Mouse (Mus musculus) heart, adult 11 months (tissue): ENCODE measurements at regions not wholly inside any gene's neighbourhood (a gene's known extent, or its start where the extent isn't known, plus 50 kb on each side); places are given as distances from the start of the nearest gene placed in this dataset.

Experiments used
- DNase-seq: peaks from one replicate; pipeline ENCODE4 v3.0.0; 2022

- DNase-seq = no peak
Observed at GRCm38 (mm10) chr3:144069979-144070540, 135.0 kb downstream of the Lmo4 start.

- no peak for DNase-seq
Observed at GRCm38 (mm10) chr3:144067016-144067415, 138.0 kb downstream of the Lmo4 start.

- no peak for DNase-seq
Observed at GRCm38 (mm10) chr3:144058106-144058505, 146.9 kb downstream of the Lmo4 start.

GRCm38 (mm10) chr3:144050341-144050740, 154.7 kb downstream of the Lmo4 start:
- DNase-seq = no peak

- no peak for DNase-seq
Observed at GRCm38 (mm10) chr3:144049270-144049669, 155.8 kb downstream of the Lmo4 start.

- no peak for DNase-seq
Observed at GRCm38 (mm10) chr3:144044366-144044765, 160.7 kb downstream of the Lmo4 start.

- no peak for DNase-seq
Observed at GRCm38 (mm10) chr3:144041788-144042187, 163.2 kb downstream of the Lmo4 start.

- no peak for DNase-seq
Observed at GRCm38 (mm10) chr3:144039498-144039897, 165.5 kb downstream of the Lmo4 start.

- DNase-seq = no peak
Observed at GRCm38 (mm10) chr3:144029611-144030010, 175.4 kb downstream of the Lmo4 start.

GRCm38 (mm10) chr3:144029121-144029520, 175.9 kb downstream of the Lmo4 start:
- DNase-seq = no peak

GRCm38 (mm10) chr3:144027134-144027980, 177.7 kb downstream of the Lmo4 start:
- no peak for DNase-seq

- no peak for DNase-seq
Observed at GRCm38 (mm10) chr3:144025451-144026125, 179.4 kb downstream of the Lmo4 start.

GRCm38 (mm10) chr3:144024216-144024615, 180.8 kb downstream of the Lmo4 start:
- no peak for DNase-seq

- DNase-seq = no peak
Observed at GRCm38 (mm10) chr3:144023058-144023457, 182.0 kb downstream of the Lmo4 start.

GRCm38 (mm10) chr3:144021969-144022368, 183.1 kb downstream of the Lmo4 start:
- no peak for DNase-seq

- no peak for DNase-seq
Observed at GRCm38 (mm10) chr3:144020189-144020940, 184.7 kb downstream of the Lmo4 start.

- no peak for DNase-seq
Observed at GRCm38 (mm10) chr3:144019293-144019692, 185.7 kb downstream of the Lmo4 start.

- no peak for DNase-seq
Observed at GRCm38 (mm10) chr3:144018559-144018958, 186.5 kb downstream of the Lmo4 start.

GRCm38 (mm10) chr3:144015236-144015635, 189.8 kb downstream of the Lmo4 start:
- no peak for DNase-seq

- no peak for DNase-seq
Observed at GRCm38 (mm10) chr3:144013481-144014125, 191.4 kb downstream of the Lmo4 start.

- DNase-seq = no peak
Observed at GRCm38 (mm10) chr3:144012820-144013219, 192.2 kb downstream of the Lmo4 start.

- no peak for DNase-seq
Observed at GRCm38 (mm10) chr3:144012173-144012572, 192.8 kb downstream of the Lmo4 start.
